Mouse (Mus musculus) kidney, postnatal 4 days (tissue): ENCODE results near the gene Igfbp7.
A peak's percentile ranks its signal among the peaks of the same experiment; 100 is the strongest.

Experiments
- DNase-seq, 2 experiments: peaks; one replicate each; pipeline ENCODE4 v3.0.0; 2021; ENCODE audit warnings: mixed read lengths in 2 of 2

The Igfbp7 gene

DNA sequence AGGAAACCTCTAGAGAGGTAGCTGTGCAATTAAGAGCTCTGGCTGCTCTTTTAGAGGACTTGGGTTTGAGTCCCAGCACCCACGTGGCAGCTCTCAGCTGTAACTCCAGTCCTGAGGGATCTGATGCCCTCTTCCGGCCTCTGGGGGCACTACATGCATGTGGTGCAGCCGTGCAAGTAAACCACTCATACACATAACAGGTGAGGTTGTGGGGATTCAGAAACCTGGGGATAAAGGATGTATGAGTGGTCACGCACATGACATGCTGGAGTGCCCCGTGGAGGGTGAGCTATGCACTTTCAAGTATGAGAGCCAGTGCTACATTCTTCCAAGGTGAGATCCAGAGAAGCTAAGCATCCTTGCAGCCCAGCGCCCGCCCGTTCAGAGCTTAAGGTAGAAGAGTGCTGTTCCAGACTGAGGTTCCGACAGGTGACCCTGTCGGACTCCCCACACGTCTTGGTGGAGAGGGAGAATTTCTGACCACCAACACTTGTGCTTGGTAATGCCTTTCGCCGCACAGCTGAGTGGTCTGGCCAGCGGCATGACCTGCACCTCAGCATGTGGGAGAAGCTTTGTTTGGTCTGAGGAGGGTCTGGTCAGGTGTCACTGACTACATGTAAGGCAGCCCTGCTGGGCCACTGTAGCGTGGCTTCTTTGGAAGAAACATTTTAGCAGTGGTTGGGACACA, 57.7 kb downstream of the Igfbp7 start:
- DNase-seq = no peak

DNA sequence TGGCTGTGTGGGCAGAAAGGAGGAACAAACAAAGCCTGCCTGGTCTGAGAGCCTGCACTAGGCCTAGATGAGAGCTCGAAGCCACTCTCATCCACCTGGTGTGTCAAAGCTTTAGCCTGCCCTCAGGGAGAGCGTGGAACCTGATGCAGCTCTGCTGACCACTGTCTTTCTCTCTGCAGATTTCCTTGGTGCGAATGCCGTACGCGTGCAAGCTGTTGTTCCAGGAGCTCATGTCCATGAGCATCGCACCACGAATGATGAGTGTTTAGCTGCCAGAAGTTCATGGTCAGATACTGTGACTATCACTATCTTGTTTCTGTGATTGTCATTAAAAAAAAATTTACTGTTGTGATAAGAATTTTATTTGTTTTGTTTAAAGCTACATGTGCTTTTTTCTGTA, 58.9 kb downstream of the Igfbp7 start:
- DNase-seq = no peak

DNA sequence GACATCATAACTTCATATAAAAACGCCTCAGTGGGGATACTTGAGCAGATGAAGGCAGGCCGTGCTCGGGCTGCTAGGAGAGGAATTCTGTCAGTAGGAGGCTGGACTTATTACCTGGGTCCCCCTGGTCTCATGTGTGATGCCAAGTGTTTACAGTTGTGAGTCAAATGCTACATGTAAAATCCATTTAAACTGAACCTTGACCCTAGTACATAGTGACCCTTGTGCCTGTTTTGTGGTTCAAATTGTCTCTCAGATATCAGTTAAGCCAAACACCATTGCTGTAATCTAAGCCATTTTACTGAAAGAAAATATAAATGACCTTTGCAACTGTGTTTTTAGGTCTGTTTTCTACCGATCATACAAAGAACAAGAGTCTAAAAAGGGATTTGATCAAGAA, 67.8 kb downstream of the Igfbp7 start:
- no peak for DNase-seq

- no peak for DNase-seq
Observed at GRCm38 (mm10) chr5:77330154-77330553, 77.7 kb downstream of the Igfbp7 start.

DNA sequence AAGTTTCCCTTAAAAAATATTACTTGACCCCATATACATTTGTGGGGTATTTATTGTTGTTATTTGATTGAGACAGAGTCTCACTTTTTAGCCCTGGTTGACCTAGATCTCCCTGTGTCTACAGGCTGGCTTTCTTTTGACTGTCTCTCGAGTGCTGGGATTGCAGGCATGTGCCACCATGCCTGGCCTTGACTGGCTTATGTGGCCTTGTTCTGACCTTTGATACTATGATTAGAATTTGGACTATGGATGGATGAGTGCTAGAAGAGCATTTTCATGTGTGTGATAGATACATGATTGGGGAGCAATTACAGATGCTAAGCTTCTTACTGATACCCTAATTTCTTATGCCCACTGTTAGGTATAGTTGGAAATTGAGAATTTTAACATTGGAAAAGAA, 82.9 kb downstream of the Igfbp7 start:
- no peak for DNase-seq

GRCm38 (mm10) chr5:77314986-77315385, 92.9 kb downstream of the Igfbp7 start:
- no peak for DNase-seq

DNA sequence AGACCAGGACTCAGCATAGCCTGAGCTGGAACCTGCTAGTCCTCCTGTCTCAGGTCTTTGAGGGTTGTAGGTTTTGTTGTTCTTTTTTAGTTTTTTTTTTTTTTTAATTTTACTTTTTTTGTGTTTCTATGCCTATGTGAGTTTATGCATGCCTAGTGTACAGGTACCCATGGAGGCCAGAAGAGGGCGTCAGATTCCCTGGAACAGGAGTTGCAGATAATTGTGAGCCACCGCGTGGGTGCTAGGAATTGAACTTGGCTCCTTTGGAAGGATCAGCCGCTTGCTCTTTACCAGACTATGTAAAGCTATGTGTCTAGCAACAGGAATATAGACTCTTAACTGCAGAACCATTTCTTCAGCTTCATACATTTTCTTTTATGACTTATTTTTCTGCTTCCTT, 93.6 kb downstream of the Igfbp7 start:
- no peak for DNase-seq

GRCm38 (mm10) chr5:77309924-77310772, 97.7 kb downstream of the Igfbp7 start, which contains the start of the genes Noa1 and Polr2b:
TSS of gene Noa1 (minus strand) at chr5:77310084.
TSS of gene Polr2b (plus strand) at chr5:77310147.
- peak; percentile 99 for DNase-seq

DNA sequence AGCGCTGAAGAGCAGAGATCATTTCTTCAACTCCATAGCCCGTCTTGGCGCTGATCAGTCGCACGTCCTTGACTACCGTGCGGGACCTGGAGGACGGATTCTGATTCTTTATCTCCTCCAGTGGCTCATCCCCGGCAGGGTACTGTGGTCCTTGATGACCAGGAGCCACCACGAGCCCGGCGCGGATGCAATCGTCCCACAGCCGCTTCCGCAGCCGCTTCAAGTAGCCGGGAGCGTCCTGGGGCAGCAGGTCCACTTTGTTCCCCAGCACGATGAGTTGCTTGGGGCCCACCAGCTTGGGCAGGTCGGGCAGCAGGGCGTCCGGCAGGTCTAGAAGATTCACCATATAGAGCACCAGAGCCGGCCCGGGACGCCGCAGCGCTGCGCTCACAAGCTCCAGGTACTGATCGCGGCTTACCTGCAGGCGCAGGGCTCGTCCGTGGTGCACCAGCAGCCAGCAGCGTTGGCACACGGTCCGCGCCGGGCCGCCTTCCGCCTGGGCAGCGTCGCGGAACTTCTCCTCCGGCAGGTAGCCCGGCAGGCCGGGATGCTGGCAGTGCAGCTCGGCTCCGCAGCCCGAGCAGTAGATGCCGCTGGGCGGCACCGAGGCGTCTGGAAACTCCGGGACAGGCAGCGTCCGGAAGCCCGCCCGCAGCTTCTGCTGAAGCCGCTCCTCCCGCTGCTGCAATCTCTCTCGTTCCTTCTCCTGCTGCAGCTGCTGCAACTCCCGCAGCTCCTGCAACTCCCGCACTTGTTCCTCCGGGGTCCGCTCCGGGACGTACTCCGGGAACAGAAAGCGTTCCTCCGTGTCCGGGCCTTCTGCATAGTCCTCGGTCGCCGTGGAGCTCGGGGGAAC, 98.6 kb downstream of the Igfbp7 start:
- DNase-seq = no peak

GRCm38 (mm10) chr5:77307821-77308553, 99.9 kb downstream of the Igfbp7 start:
- no peak for DNase-seq

DNA sequence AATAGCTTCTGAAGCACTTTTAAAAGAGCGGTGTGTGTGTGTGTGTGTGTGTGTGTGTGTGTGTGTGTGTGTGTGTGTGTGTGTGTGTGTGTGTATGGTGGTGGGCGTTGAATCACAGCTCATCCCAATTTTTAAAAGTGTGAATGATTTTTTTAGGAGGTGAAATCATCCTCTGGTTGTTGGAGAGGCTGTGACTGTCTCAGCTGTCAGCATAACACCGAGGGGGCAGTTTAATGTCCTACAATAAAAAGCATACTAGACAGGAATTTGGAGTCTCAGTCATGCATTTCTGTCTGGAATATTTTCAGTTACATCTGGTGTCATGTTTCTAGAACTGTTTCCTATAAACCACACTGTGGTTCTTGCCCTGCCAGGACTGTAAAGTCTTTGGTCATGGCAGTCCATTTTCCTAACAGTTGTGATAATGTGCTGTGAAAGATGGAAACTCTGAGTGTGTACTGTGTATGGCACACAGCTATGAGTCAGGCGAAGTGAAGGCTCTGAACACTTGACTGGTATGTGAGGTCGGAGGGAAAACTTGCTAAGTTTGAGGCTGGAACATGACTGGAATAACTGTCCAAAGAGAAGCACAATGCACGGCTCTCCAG, 106.4 kb downstream of the Igfbp7 start:
- DNase-seq = no peak

DNA sequence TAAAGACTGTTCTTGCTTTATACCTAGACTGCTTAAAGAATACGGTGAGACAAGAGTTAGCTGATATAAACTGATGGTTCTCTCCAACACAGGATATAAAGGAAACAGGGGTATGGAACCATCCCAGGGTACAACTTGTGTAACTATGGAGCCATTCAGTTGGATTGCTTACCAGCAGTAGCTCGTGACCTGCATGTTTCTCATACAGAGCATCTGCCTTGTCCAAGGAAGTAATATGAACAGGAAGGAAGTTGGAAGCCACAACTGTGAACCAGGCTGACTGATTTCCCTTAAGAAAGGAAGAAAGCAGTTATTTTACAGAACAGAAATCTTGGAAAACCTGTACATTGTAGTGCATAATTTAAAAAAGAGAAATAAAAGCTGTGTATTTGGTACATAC, 108.4 kb downstream of the Igfbp7 start:
- DNase-seq = no peak
